Mouse (Mus musculus) C2C12 (cell line): ENCODE data around the gene Cpm.

Experiments
- CEBPB ChIP-seq: IDR thresholded peaks from one replicate; pipeline ENCODE4 v1.6.1; 2011; ENCODE audit warnings: low read depth, mild to moderate bottlenecking, control low read depth, moderate library complexity
- CTCF ChIP-seq: IDR thresholded peaks from one replicate; pipeline ENCODE4 v1.5.1; 2011; ENCODE audit not compliant: control insufficient read depth, insufficient read depth, insufficient read length
- FOSL1 ChIP-seq: IDR thresholded peaks from one replicate; pipeline ENCODE4 v1.8.0; 2011; ENCODE audit warnings: mild to moderate bottlenecking, low read length; ENCODE audit not compliant: poor library complexity, insufficient read depth, severe bottlenecking
- MAX ChIP-seq: IDR thresholded peaks from one replicate; pipeline ENCODE4 v1.6.1; 2011; ENCODE audit warnings: mild to moderate bottlenecking, control low read depth
- MYOD1 ChIP-seq: IDR thresholded peaks from one replicate; pipeline ENCODE4 v1.6.1; 2011; ENCODE audit warnings: low read depth; ENCODE audit not compliant: control insufficient read depth, insufficient read length
- MYOG ChIP-seq: IDR thresholded peaks from one replicate; pipeline ENCODE4 v1.6.1; 2011; ENCODE audit not compliant: control insufficient read depth, insufficient read length; ENCODE audit errors: extremely low read depth
- USF1 ChIP-seq: IDR thresholded peaks from one replicate; pipeline ENCODE4 v1.6.1; 2011; ENCODE audit warnings: low read depth, mild to moderate bottlenecking, control low read depth, moderate library complexity

GRCm38 (mm10) chr10:117579771-117580284 is 49.5 kb upstream of the Cpm start:
- TF ChIP-seq CTCF (no peak), USF1 (no peak), MYOD1 (no peak), MYOG (no peak), CEBPB (no peak), MAX (no peak), FOSL1 (no peak)
